Mouse (Mus musculus): ENCODE results near the gene Gpr27. TPM values are rescaled to one million over a fixed set of nuclear protein-coding genes. Genes with fewer than 3 reads are reported as not detected.

Gene Gpr27
- polyA plus RNA-seq, 1 experiment from 2014 or later, result 0.55 TPM

Other genes with a start within 250 kb of the Gpr27 start
- 62.1 and 67.8 TPM in 2 replicates for gene Foxp1, start 170.0 kb upstream of the Gpr27 start, polyA plus RNA-seq (2014; fragmentation: Nextera tagmentation; extraction: Ambion mirVana)
- 4.1 and 4.5 TPM in 2 replicates for gene Eif4e3, start 25.9 kb upstream of the Gpr27 start, polyA plus RNA-seq (2014; fragmentation: Nextera tagmentation; extraction: Ambion mirVana)
- gene Gm20696, start 25.9 kb upstream of the Gpr27 start, polyA plus RNA-seq (2014; fragmentation: Nextera tagmentation; extraction: Ambion mirVana), result 2.0 and 2.4 TPM in 2 replicates
- gene Prok2, start 33.7 kb downstream of the Gpr27 start, polyA plus RNA-seq (2014; fragmentation: Nextera tagmentation; extraction: Ambion mirVana), result not detected in 2 replicates